Mouse (Mus musculus) v-Abl transformed pro-B cells (cell line): Measurements from ENCODE around the gene Pik3r2.

Experiments used
- in situ Hi-C, 2 experiments: fragments of 400-800 bp; cut with MboI; formaldehyde crosslinking; loops; one replicate each; pipeline ENCODE4 v1.15.1; 2025; ENCODE audit not compliant: unreplicated experiment in 2 of 2

The Pik3r2 gene

DNA sequence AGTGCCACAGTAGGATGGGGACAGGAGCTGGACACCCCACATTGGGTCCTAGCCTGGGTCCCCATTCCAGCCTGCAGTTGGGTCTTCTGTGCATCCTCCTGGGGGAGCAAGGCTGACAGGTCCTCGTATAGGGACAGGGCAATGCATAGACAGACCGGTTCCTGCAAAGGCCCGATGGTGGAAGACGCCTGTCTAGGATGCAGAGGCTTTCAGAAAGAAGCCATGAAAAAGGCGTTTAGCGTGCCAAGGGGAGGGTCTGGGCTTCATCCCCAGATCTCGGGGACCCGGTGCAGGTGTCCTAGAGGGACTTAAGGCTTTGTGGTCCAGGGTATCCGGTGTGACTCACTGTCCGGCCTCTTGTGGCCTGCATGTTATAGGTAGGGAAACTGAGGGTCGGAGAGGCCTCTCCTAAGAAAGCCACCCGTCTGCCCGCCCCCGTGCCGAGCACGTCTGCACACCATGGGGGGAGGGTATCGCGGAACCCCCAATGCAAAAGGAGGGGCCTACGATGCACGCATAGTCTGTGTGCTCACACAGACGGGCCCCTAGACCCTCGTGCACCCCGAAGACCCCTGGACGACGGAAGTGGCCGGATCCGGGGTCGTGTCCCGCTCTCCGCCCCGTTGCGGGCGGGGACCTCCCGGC, 540 bp downstream of the Pik3r2 start:
- in situ Hi-C loops: no loop called here

DNA sequence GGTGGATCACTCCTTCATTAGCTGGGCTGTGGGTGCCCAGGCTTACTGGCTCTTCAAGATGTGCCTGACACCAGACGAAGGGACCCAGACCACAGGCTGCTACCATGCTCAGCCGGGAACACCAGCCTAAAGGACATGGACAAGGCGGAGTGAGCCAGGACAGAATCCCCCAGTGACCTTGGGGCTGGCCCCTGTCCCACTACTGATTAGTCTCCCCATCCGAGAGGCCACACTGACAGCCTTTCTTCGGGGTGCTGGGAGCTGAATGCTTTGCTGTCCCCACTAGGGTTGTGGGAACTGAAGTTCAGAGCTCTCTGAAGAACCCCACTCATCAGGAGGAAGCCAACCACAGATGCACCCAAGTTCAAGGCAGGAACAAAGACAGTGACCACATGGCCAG, 1.3 kb downstream of the Pik3r2 start:
- in situ Hi-C loops: no loop called here

DNA sequence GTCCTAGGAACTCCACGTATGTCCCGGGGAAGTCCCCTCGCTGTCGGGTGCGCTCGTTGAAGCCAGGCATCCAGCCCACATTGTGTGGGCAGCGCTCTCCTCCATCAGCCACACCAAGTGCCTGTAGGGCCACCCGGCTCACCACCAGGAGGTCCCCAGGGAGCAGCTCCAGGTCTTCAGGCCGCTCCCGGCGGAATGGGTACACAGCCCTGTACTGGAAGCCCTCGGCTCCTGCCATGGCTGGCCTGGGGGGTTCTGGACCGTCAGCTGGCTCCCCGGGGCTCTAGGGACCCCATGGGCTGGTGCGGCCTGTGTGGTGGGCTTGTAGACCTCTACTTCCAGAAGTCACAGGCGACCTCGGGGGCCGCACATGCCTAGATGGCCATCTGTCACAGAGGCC, 1.8 kb downstream of the Pik3r2 start:
- in situ Hi-C loops: no loop called here

DNA sequence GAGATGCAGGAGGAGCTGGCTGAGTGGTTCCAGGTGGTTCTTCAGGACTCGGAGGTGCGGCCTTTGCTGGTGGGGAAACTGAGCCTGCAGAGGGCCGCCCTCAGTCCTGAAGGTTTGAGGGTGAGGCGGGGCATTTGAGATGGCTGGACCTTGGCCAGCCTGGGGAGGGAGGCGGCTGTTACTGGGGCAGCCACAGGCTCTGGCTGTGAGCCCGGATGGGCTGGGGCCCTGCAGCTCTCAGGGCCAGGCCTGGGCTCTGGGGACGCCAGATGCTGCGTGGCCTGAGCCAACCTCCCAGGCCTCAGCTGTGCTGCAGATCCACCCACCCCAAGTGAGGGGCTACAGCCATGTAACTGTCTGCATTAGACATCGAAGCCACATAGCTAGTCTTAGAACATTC, 2.7 kb downstream of the Pik3r2 start:
- in situ Hi-C loops: no loop called here

- in situ Hi-C loops: no loop called here
These were observed 3.1 kb downstream of the Pik3r2 start for GRCm38 (mm10) chr8:70773410-70773809.

GRCm38 (mm10) chr8:70772890-70773289, 3.6 kb downstream of the Pik3r2 start:
- in situ Hi-C loops: no loop called here

GRCm38 (mm10) chr8:70772075-70772474, 4.4 kb downstream of the Pik3r2 start:
- in situ Hi-C loops: no loop called here

- in situ Hi-C loops: no loop called here
These were observed 5.3 kb downstream of the Pik3r2 start for GRCm38 (mm10) chr8:70771217-70771616.

GRCm38 (mm10) chr8:70770748-70771147, 5.8 kb downstream of the Pik3r2 start:
- in situ Hi-C loops: no loop called here

DNA sequence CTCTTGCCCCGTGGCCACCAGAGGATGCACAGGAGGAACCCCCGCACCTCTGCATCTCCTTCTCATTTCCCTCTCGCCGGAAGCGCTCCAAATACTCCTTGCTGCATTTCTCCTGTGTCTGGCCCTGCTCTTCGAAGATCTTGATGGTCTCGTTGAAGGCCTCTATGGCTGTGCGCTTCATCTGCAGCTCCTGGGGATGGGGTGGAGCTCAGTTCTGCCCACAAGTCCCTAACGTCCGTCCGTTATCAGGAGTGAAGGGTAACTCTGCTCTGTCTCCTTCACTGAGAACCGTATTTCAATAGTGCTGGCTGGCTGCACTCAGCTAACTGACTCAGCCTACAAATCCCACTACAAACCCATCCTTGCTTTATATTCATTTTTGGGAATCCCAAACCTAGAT, 6.7 kb downstream of the Pik3r2 start:
- in situ Hi-C loops: loop anchor here (5.0 kb wide), 2 partner anchors 32 to 72 kb away; no protein-coding TSS in a partner anchor

DNA sequence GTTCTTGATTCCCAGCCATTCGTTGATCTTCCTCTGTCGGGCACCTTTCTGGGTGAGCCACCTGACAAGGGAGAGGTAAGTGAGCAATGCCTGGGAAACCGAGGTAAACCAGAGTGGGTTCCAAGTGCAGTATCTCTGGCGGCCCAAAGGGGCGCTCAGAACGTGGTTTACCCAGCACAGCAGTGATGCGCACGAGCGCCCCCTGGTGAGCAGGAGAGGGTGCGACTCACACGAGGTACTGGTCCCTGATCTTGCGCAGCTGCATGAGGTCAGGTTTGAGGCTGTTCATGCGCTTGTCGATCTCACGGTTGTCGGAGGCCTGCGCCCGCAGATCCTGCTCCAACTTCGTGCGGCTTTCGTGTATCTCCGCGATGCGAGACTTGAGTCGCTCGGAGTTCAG, 7.2 kb downstream of the Pik3r2 start:
- in situ Hi-C loops: loop anchor here (5.0 kb wide), 2 partner anchors 33 to 73 kb away; no protein-coding TSS in a partner anchor

DNA sequence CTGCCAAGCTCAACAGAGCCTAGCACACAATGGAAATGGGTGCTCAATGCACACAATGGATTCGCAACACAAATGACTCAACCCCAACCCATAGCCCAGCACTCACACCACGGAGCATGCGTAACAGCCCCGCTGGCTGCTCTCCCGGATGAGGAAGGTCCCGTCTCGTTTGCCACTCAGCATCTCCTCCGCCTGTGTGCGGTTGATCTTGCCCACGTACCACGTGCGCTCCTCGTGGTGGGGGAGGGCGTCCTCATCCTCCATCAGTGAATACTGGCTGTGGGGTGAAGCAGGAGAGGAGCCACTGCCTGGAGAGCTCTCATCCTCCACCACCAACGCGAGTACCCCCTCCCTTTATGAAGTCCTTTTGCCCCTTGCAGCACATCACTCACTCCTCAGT, 7.6 kb downstream of the Pik3r2 start:
- in situ Hi-C loops: loop anchor here (5.0 kb wide), 2 partner anchors 33 to 73 kb away; no protein-coding TSS in a partner anchor

GRCm38 (mm10) chr8:70768231-70768776, 8.2 kb downstream of the Pik3r2 start:
- in situ Hi-C loops: loop anchor here (5.0 kb wide), 2 partner anchors 34 to 74 kb away; no protein-coding TSS in a partner anchor

- in situ Hi-C loops: loop anchor here (5.0 kb wide), 2 partner anchors 35 to 75 kb away; no protein-coding TSS in a partner anchor
These were observed 9.0 kb downstream of the Pik3r2 start for GRCm38 (mm10) chr8:70767503-70767902.

DNA sequence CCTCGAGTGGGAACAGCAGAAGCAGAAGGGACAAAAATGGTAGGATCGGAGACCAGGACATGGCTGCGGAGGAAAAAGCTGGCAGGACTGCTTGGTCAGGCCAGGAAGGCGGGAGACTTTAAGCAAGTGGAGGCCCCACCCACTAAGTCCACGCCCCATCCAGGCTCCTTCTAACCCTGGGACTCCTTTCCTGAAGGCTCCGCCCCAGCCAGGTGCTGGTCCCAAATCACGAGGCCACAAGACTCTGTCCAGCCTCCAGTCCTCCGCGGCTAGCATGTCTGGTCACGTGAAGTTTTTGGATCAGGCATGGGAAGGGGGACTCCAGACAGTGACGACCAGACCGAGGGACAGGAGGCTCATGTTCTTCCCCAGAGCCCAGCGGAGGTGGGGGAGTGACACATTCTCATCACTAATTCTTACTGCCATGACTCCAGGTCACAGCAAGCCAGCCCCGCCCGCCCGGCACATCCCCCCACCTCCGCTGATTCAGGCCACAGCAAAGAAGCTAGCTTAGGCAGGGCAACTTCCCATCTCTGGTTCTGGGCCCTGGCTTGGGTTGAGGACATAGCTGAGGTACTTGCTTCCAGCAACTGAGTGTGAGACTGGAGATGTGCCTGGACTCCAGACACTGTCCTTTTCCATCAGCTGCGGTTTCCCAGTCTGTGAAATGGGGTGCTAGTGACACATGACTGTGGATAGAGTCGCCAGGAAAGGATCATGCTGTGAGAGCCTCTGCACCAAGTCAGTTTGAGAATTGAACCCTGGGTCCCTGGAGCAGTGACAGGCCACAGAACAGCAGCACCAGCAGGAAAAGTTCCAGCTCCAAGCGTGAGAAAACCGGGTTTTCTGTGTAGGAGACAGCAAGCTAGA, 9.7 kb downstream of the Pik3r2 start:
- in situ Hi-C loops: loop anchor here (5.0 kb wide), 2 partner anchors 35 to 75 kb away; no protein-coding TSS in a partner anchor

DNA sequence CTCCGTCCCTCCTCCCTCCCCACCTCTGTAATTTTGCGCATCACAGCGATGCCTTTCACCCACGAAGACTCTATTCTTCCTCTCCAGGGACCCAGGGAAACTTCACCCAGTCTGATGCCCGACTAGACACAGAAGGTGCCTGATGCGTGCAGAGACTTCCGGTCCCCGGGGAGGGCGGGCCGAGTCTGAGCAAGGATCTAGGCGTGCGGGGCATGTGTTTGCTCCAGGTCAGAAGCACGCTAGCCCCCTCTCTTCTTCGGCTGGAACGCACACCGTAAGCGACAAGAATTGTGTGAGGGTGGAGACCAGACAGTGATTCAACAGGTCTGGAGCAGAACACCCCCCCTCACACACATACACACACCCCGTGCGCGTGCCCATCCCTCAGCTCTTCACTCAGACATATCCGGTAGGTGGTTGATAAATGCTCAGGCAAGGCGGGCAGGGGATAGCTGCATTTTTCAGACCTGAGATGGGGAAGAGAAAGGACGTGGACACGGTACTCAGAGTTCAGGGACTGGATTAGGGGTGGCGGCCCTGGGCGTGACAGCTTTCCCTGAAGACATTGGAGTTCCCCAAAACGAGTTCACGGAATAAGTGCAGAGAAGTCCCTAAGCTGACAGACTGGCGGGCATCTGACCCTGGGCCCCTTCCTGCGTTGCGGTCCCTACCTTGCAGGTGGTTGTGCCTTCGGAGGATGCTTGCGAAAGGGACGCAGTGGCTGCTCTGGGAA, 10.5 kb downstream of the Pik3r2 start:
- in situ Hi-C loops: loop anchor here (5.0 kb wide), 2 partner anchors 36 to 76 kb away; no protein-coding TSS in a partner anchor

- in situ Hi-C loops: loop anchor here (5.0 kb wide), 2 partner anchors 37 to 77 kb away; no protein-coding TSS in a partner anchor
These were observed 11.2 kb downstream of the Pik3r2 start for GRCm38 (mm10) chr8:70765329-70765728.

DNA sequence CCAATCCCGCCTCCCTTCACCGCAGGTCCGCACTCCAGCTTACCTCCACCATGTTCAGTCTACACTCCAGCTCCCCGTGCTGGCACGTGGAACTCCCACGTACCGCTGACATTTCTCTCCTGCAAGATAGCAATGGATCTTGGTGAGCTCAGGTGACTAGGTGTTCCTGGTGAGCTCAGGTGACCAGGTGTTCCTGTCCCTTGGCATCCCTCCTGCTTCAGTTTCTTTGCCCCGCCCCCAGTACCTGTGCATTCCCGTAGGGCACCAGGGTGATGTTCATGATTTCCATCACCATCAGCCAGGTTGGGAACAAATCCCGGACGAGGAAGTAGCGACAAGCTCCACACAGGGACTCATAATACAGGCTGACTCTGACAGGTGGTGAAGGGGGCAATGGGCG, 11.8 kb downstream of the Pik3r2 start:
- in situ Hi-C loops: loop anchor here (5.0 kb wide), 2 partner anchors 38 to 78 kb away; no protein-coding TSS in a partner anchor

DNA sequence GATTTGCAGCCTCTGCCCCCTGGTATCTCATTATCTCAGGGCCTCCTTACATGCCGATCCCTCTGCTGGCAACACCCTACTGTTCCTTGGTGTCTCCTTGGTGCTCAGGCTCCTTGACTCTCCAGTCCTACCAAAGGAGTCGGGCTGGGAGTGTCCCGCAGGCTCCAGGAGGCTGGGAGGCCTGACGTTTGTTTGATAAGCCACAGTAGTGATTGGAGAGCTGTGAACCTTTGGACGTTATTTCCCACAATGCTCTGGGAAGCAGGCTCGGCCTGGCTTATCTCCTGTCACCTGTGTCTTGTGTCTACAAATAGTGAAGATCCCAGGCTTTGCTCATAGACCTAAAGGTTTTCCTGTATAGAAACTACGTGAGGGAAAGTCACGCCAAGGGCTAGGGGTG, 12.5 kb downstream of the Pik3r2 start:
- in situ Hi-C loops: no loop called here

GRCm38 (mm10) chr8:70763354-70763753, 13.2 kb downstream of the Pik3r2 start:
- in situ Hi-C loops: no loop called here
